Mouse (Mus musculus) stomach, embryonic 16.5 days (tissue): ENCODE data around the gene Ntsr1. TPM values are rescaled to one million over a fixed set of nuclear protein-coding genes. Genes with fewer than 3 reads are reported as not detected.
A peak's percentile ranks its signal among the peaks of the same experiment; 100 is the strongest.

Source experiments
- ATAC-seq: fragments of 200-750 bp; cut with Nextera tagmentation; 2 replicates; pipeline ENCODE4 v1.8.0; 2017; ENCODE audit warnings: moderate number of reproducible peaks, moderate TSS enrichment; ENCODE audit not compliant: insufficient read depth, low FRiP score
- H3K27ac ChIP-seq: fragments of 300-500 bp; sonication (generic); 2 replicates; pipeline ENCODE4 v1.5.1; 2014; ENCODE audit warnings: low read length
- H3K27me3 ChIP-seq: fragments of 300-500 bp; sonication (generic); 2 replicates; pipeline ENCODE4 v1.6.1; 2014; ENCODE audit warnings: low read length, control low read depth, mixed read lengths; ENCODE audit not compliant: control insufficient read depth, insufficient read depth
- H3K36me3 ChIP-seq: fragments of 300-500 bp; sonication (generic); 2 replicates; pipeline ENCODE4 v1.6.1; 2014; ENCODE audit warnings: low read length; ENCODE audit not compliant: control insufficient read depth, insufficient read depth
- H3K4me1 ChIP-seq: fragments of 300-500 bp; sonication (generic); 2 replicates; pipeline ENCODE4 v1.6.1; 2014; ENCODE audit warnings: low read length, control low read depth, mixed read lengths; ENCODE audit not compliant: control insufficient read depth, insufficient read depth
- H3K4me2 ChIP-seq: fragments of 300-500 bp; sonication (generic); 2 replicates; pipeline ENCODE4 v1.6.1; 2014; ENCODE audit warnings: low read depth, low read length, mixed read lengths
- H3K4me3 ChIP-seq: fragments of 300-500 bp; sonication (generic); replicated peaks from 2 replicates; pipeline ENCODE4 v1.5.1; 2014; ENCODE audit warnings: mild to moderate bottlenecking, low read length
- H3K9ac ChIP-seq: fragments of 300-500 bp; sonication (generic); 2 replicates; pipeline ENCODE4 v1.6.1; 2014; ENCODE audit warnings: low read length
- H3K9me3 ChIP-seq: fragments of 300-500 bp; sonication (generic); replicated peaks from 2 replicates; pipeline ENCODE4 v1.6.1; 2016; ENCODE audit warnings: low read length, control low read depth; ENCODE audit not compliant: control insufficient read depth
- WGBS: fragments of 180-500 bp; shearing (Covaris S2); extraction: QIAGEN DNeasy Blood & Tissue Kit; methylation state at CpG from one replicate; pipeline ENCODE4 v1.1.7; 2014; 5-methylcytosine and 5-hydroxymethylcytosine counted together
- polyA plus RNA-seq: library from polyadenylated mRNA; unstranded; fragments of >200 nt; fragmentation: Nextera tagmentation; extraction: Ambion mirVana; gene quantifications from 2 replicates; pipeline ENCODE4 v1.2.1, GENCODE M21; 2015

Gene Ntsr1
- polyA plus RNA-seq, 1 experiment from 2014 or later, result 0.34 TPM

- Histone ChIP-seq H3K9me3 (no peaks in the 10 kb centered on the region), H3K9ac (no peak overlapping the region), H3K36me3 (no peaks in the 10 kb centered on the region), H3K4me2 (no peak overlapping the region), H3K4me3 (no peak overlapping the region), H3K4me1 (no peaks in the 10 kb centered on the region; the same call in 1 of the 2 replicates), H3K27me3 (no peaks in the 10 kb centered on the region), H3K27ac (no peak overlapping the region)
- 56% methylated on average over 7 of the region's 7 CpGs for WGBS
- ATAC-seq, result no peak
These were observed 33.3 kb upstream of the Ntsr1 start for GRCm38 (mm10) chr2:180466505-180466904.

DNA sequence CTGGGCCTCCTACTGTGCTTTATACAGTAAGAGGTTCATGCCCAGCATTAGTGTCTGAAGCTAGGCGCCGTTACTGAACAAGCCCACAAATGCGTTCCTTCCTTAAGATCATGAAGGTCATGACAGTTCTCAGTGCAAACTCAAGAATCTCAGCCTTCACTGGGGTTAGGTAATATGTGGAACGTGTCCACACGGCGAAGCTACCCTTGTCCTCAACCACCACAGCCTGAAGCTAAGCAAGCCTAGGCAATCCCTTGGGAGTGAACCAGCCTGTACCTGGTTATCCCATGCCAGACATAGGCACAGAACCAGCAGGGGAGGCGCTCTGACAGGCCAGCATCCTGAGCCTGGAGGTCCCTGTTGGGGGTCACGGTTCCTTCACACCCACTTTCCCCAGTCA is 30.9 kb upstream of the Ntsr1 start:
- Histone ChIP-seq H3K9me3 (no peaks in the 10 kb centered on the region), H3K4me1 (no peaks in the 10 kb centered on the region; the same call in 1 of the 2 replicates), H3K4me2 (no peak overlapping the region), H3K36me3 (no peaks in the 10 kb centered on the region), H3K27ac (no peak overlapping the region), H3K27me3 (no peaks in the 10 kb centered on the region), H3K4me3 (no peak overlapping the region), H3K9ac (no peak overlapping the region)
- no peak for ATAC-seq
- 91% methylated on average over 8 of the region's 8 CpGs for WGBS

- no peak for ATAC-seq
- no peaks in the 10 kb centered on the region for H3K27me3 ChIP-seq
- H3K36me3 ChIP-seq, result no peaks in the 10 kb centered on the region
- no peak overlapping the region for H3K4me2 ChIP-seq
- WGBS, result 63% methylated on average over 9 of the region's 9 CpGs
- H3K4me3 ChIP-seq, result no peak overlapping the region
- H3K4me1 ChIP-seq, result no peaks in the 10 kb centered on the region
- no peaks in the 10 kb centered on the region for H3K9me3 ChIP-seq
- H3K27ac ChIP-seq, result no peak overlapping the region
- H3K9ac ChIP-seq, result no peak overlapping the region
These were observed 30.0 kb upstream of the Ntsr1 start for GRCm38 (mm10) chr2:180469768-180470167.

DNA sequence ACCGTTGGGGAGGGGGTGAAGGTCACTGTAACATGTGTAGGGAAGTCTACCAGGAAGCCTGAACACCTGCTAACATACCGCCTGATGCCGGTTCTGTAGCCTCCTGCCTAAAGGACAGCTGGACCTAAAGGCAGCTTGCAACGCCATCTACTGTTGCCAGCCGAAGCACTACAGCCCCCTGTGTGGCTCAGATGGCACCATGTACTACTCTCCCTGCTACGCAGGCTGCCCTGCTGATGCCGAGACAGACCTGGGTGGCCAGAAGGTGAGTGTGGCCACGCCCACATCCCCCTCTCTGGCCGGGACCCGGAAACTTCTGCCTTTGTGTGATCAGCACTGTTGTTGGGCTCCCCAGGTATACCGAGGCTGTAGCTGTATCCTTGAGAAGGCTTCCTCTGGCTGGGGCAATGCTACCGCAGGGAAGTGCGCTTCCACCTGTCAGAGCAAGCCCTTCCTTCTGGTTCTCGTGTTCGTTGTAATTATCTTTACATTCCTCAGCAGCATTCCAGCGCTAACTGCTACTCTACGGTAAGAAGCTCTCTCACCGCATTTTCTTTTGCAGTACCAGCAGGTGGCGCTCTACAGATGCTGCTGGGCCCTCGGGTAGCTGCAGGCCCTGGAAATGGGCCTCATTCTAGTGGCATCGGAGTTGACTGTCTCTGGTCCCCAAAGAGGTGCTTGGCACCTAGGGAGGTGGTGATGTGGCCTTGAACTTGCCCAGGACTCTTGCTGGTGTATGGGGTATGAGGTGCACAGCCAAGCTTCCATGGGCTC is 27.3 kb upstream of the Ntsr1 start:
- ATAC-seq, result peak; percentile 14; the same call in 1 of the 2 replicates
- H3K4me3 ChIP-seq, result no peak overlapping the region
- H3K27ac ChIP-seq, result no peak overlapping the region

GRCm38 (mm10) chr2:180473080-180473440 is 26.7 kb upstream of the Ntsr1 start:
- Histone ChIP-seq H3K4me2 (no peak overlapping the region), H3K27me3 (no peaks in the 10 kb centered on the region), H3K4me3 (no peak overlapping the region), H3K4me1 (no peaks in the 10 kb centered on the region), H3K9me3 (no peaks in the 10 kb centered on the region), H3K27ac (no peak overlapping the region), H3K36me3 (no peaks in the 10 kb centered on the region), H3K9ac (no peak overlapping the region)
- peak; percentile 65; the same call in 1 of the 2 replicates for ATAC-seq
- 37% methylated on average over 7 of the region's 7 CpGs for WGBS

More for the DNA sequence above, 27.3 kb upstream of the Ntsr1 start:
- WGBS, result 7% methylated on average over 21 of the region's 21 CpGs
- Histone ChIP-seq H3K9me3 (no peaks in the 10 kb centered on the region), H3K27me3 (no peaks in the 10 kb centered on the region), H3K9ac (no peak overlapping the region), H3K36me3 (no peaks in the 10 kb centered on the region), H3K4me1 (no peaks in the 10 kb centered on the region), H3K4me2 (peak overlapping the region; percentile 19; the same call in 1 of the 2 replicates)

GRCm38 (mm10) chr2:180474864-180475263 is 24.9 kb upstream of the Ntsr1 start:
- no peaks in the 10 kb centered on the region for H3K27me3 ChIP-seq
- H3K36me3 ChIP-seq, result no peaks in the 10 kb centered on the region
- no peak overlapping the region for H3K4me2 ChIP-seq
- WGBS, result 96% methylated on average over 3 of the region's 3 CpGs
- H3K27ac ChIP-seq, result no peak overlapping the region
- no peak for ATAC-seq
- H3K4me1 ChIP-seq, result no peaks in the 10 kb centered on the region
- no peak overlapping the region for H3K9ac ChIP-seq
- H3K9me3 ChIP-seq, result no peaks in the 10 kb centered on the region
- H3K4me3 ChIP-seq, result no peak overlapping the region

DNA sequence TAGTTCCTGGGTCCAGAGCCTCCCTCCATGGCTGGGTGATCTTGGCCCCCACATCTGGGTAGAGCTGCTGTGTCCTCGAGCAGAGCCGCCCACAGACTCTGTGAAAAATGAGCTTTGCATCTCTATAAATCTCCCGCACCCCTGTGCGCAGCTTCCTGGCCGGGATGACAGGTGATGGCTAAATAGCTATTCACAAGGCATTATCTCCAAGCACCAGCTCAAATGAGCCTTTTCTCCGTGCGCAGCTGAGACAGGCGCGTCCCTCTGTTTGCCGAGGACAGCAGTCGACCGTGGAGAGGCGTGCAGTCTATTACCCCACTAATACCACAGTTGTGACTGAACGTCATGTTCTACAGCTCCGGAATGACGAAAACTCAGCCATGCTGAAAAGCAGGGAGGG is 17.5 kb upstream of the Ntsr1 start:
- H3K9me3 ChIP-seq, result no peaks in the 10 kb centered on the region
- no peaks in the 10 kb centered on the region for H3K36me3 ChIP-seq
- H3K4me1 ChIP-seq, result no peaks in the 10 kb centered on the region
- no peak overlapping the region for H3K4me2 ChIP-seq
- WGBS, result 15% methylated on average over 16 of the region's 16 CpGs
- H3K4me3 ChIP-seq, result no peak overlapping the region
- no peak overlapping the region for H3K9ac ChIP-seq
- no peak overlapping the region for H3K27ac ChIP-seq
- H3K27me3 ChIP-seq, result no peaks in the 10 kb centered on the region; the same call in 1 of the 2 replicates
- no peak for ATAC-seq

DNA sequence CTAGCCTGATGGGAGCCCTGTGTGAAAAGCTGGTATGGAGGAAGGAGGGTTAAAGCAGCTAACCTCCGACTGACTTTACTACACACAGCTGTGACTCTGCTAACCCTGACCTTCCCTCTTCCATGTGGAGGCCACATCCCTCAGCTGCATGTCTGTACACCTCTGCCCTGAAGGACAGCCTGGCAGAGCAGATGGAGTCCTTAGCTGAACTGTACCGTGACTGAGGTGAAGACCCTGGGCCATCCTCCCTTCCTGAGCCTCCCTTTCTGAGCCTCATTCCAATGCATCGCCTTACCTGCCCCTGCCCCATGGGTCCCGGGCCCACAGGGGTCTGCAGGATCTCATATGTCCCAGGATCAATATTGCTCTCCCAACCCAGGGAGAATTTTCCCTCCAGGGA is 14.9 kb upstream of the Ntsr1 start:
- Histone ChIP-seq H3K9me3 (no peaks in the 10 kb centered on the region), H3K27ac (no peak overlapping the region), H3K4me1 (no peaks in the 10 kb centered on the region), H3K27me3 (no peaks in the 10 kb centered on the region; the same call in 1 of the 2 replicates), H3K9ac (no peak overlapping the region), H3K36me3 (no peaks in the 10 kb centered on the region), H3K4me3 (no peak overlapping the region), H3K4me2 (no peak overlapping the region)
- 50% methylated on average over 4 of the region's 4 CpGs for WGBS
- no peak for ATAC-seq

DNA sequence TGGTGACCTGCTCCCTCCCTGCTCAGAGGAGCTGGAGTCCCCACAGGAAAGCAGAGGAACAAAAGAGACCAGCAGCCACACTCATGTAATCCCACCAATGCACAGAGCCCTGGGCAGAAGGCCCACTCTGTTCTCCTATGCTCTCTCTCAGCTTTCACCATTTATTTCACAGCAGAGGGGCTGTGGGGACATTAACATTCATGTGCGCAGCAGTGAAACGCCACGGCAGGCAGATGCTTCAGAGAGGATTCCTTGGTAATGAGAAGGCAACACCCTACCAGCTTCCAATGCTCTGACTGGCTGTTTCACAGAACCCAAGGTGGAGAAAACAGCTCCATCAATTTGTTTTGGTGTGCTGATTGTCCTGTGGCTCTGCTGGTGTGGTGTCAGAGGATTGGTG is 14.5 kb upstream of the Ntsr1 start:
- H3K9ac ChIP-seq, result no peak overlapping the region
- 71% methylated on average over 3 of the region's 3 CpGs for WGBS

More for the DNA sequence above, 14.5 kb upstream of the Ntsr1 start:
- H3K4me3 ChIP-seq, result no peak overlapping the region
- H3K27ac ChIP-seq, result no peak overlapping the region
- no peaks in the 10 kb centered on the region for H3K4me1 ChIP-seq
- H3K9me3 ChIP-seq, result no peaks in the 10 kb centered on the region
- ATAC-seq, result no peak
- no peak overlapping the region for H3K4me2 ChIP-seq
- H3K36me3 ChIP-seq, result no peaks in the 10 kb centered on the region
- no peaks in the 10 kb centered on the region; the same call in 1 of the 2 replicates for H3K27me3 ChIP-seq
